ENCODE assay signal across 9 mouse cellular contexts in the genomic region with DNA sequence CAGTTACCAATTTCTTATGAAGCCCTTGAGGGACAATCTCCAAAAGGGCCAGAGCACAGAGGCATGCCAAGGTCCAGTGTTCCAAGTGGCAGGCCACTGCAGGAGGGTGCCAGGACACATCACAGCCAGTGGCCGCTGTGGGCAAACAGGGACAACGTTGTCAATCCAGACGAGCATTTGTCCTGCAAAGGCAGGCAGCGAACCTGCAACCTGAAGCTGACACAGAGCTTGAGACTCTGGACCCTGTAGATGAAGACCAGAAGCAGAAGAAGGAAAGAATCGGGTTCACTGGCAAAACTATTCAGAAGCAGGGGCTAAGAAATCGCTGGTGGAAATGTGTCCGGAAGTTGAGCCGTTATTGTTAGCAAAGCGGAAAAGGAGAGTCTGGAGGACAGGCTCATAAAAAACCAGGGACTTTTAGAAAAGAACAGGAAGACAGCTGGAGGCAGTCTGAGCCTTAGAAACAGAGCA.
DNase-seq lines count a peak whose midpoint lies in the region; ATAC-seq and TF ChIP-seq lines count a peak whose summit lies in the region.
"Had no signal": no experiment of that assay in that cellular context is flagged by ENCODE, and none has a peak within 500 bp of the region (broad histone marks: within the 10 kb centered on the region; RNA-seq: fewer than 3 reads in every experiment).

No protein-coding gene starts in this region.

- WGBS in intestine, embryonic 16.5 days: 46% methylated on average over 9 of the region's 9 CpGs
- 21% methylated on average over 9 of the region's 9 CpGs for WGBS in liver, embryonic 14.5 days (ENCODE audit: insufficient replicate concordance)

- peaks cover 10% of the 10 kb centered on the region; the same call in 1 of the 2 replicates for H3K4me1 ChIP-seq in brown adipose tissue, adult 24 weeks (ENCODE audit: control insufficient read depth, insufficient read depth, insufficient read length, low read length)
- H3K4me1 ChIP-seq in intestine, embryonic 16.5 days (ENCODE audit: control insufficient read depth, insufficient read depth, low read length): peaks cover 8% of the 10 kb centered on the region
- peaks cover 26 to 28% of the 10 kb centered on the region in 2 experiments for H3K4me1 ChIP-seq in liver, embryonic 14.5 days (replicated peaks; ENCODE audit: control insufficient read depth in 2 of 2, insufficient read depth in 2 of 2, low read length in 1 of 2)

- H3K9me3 ChIP-seq in intestine, embryonic 16.5 days (ENCODE audit: control insufficient read depth, low read length): no peaks in the 10 kb centered on the region
- no peaks in the 10 kb centered on the region for H3K9me3 ChIP-seq in liver, embryonic 14.5 days (ENCODE audit: control insufficient read depth, low read length)
- H3K9me3 ChIP-seq: limb, embryonic 15.5 days had no signal

- peak overlapping the region; percentile 9; the same call in 1 of the 2 replicates for H3K4me2 ChIP-seq in intestine, embryonic 16.5 days (ENCODE audit: low read depth, low read length)
- peak overlapping the region; percentile 86 for H3K4me2 ChIP-seq in liver, embryonic 14.5 days (ENCODE audit: low read depth)
- H3K4me2 ChIP-seq: limb, embryonic 15.5 days had no signal

- TF ChIP-seq EP300 in liver, embryonic 14.5 days (IDR thresholded peaks at IDR 0.05; ENCODE audit: low read depth): no peak

- peak; percentile 41 for ATAC-seq in intestine, embryonic 16.5 days
- peak; percentile 39 for ATAC-seq in liver, embryonic 14.5 days (ENCODE audit: insufficient read depth)
- ATAC-seq in activated CD4-positive, CD25-positive, alpha-beta regulatory T cell, adult 4 months: no peak

- peak overlapping the region; percentile 27 for H3K4me3 ChIP-seq in brown adipose tissue, adult 24 weeks (ENCODE audit: insufficient read depth, low read depth, low read length)
- no peak overlapping the region for H3K4me3 ChIP-seq in intestine, embryonic 16.5 days (ENCODE audit: low read length)
- H3K4me3 ChIP-seq in liver, embryonic 14.5 days (ENCODE audit: insufficient read depth in 1 of 2, low read depth in 2 of 2, low read length in 2 of 2): peak overlapping the region in 1 of 2 experiments; percentile 20; a peak in 1 of 4 replicates
- H3K4me3 ChIP-seq: limb, embryonic 15.5 days had no signal

- H3K9ac ChIP-seq in intestine, embryonic 16.5 days (ENCODE audit: low read depth, low read length): peak overlapping the region; percentile 42; the same call in 1 of the 2 replicates
- peak overlapping the region; percentile 77 for H3K9ac ChIP-seq in liver, embryonic 14.5 days (replicated peaks)
- H3K9ac ChIP-seq: limb, embryonic 15.5 days had no signal

- H3K36me3 ChIP-seq in intestine, embryonic 16.5 days (ENCODE audit: control insufficient read depth, insufficient read depth, low read length): no peaks in the 10 kb centered on the region
- no peaks in the 10 kb centered on the region for H3K36me3 ChIP-seq in liver, embryonic 14.5 days (replicated peaks; ENCODE audit: control insufficient read depth, insufficient read depth, low read depth)
- H3K36me3 ChIP-seq: limb, embryonic 15.5 days had no signal

- DNase-seq in ES-CJ7 (ENCODE audit: low read depth, low spot score): peak; percentile 20
- no peak for DNase-seq in liver, embryonic 14.5 days (ENCODE audit: low read depth in 3 of 3, low spot score in 3 of 3)
- DNase-seq in layer of hippocampus, adult 8-10 months (ENCODE audit: low spot score in 2 of 2): no peak
- no peak for DNase-seq in thymus, postnatal 25 days
- no peak for DNase-seq in layer of hippocampus, adult 11-12 months (ENCODE audit: low spot score)

- peak overlapping the region; percentile 57; the same call in 1 of the 2 replicates for H3K27ac ChIP-seq in brown adipose tissue, adult 24 weeks (replicated peaks; ENCODE audit: low read depth, low read length)
- H3K27ac ChIP-seq in intestine, embryonic 16.5 days (ENCODE audit: low read length): peak overlapping the region; percentile 49
- H3K27ac ChIP-seq in liver, embryonic 14.5 days: peak overlapping the region; percentile 94
- H3K27ac ChIP-seq: limb, embryonic 15.5 days had no signal

- no peaks in the 10 kb centered on the region for H3K27me3 ChIP-seq in intestine, embryonic 16.5 days (replicated peaks; ENCODE audit: control insufficient read depth, insufficient read depth, low read length)
- no peaks in the 10 kb centered on the region for H3K27me3 ChIP-seq in liver, embryonic 14.5 days (ENCODE audit: control insufficient read depth, insufficient read depth, low read length)
- H3K27me3 ChIP-seq: limb, embryonic 15.5 days had no signal

- TF ChIP-seq CTCF in liver, embryonic 14.5 days (IDR thresholded peaks at IDR 0.05; ENCODE audit: low read depth): peak; percentile 43; the same call in 1 of the 2 replicates
